ENCODE assay signal across 17 mouse cellular contexts in the genomic region with DNA sequence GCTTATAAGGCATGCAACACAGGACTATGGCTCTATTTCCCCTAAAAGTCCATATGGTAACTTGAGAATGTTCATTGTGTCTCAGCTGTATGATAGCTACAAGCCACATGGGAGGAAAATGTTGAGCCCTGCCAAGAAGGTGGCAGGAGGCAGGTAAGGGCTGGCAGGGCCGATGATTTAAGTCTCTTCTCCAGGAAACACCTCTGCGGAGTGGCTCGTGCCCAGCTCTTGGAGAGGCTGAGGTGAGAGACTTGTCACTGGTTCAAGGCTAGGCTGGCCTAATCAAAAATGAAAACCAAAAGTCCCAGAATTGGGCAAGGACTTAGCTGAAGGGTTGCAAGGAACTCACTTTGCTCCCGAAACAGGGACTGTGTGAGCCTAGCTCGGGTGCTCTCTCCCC. TPM values are rescaled to one million over a fixed set of nuclear protein-coding genes. Genes with fewer than 3 reads are reported as not detected.
DNase-seq lines count a peak whose midpoint lies in the region; ATAC-seq lines count a peak whose summit lies in the region.
"Had no signal": no experiment of that assay in that cellular context is flagged by ENCODE, and none has a peak within 500 bp of the region (broad histone marks: within the 10 kb centered on the region; RNA-seq: fewer than 3 reads in every experiment).

A gene (plus strand): TSS at position 301 of the 400 bp plus-strand sequence.

- peak within 1 kb of the TSS; percentile 87; the same call in 1 of the 2 replicates for H3K4me2 ChIP-seq in forebrain, embryonic 15.5 days (replicated peaks)
- peak within 1 kb of the TSS; percentile 71 for H3K4me2 ChIP-seq in hindbrain, embryonic 16.5 days (ENCODE audit: low read length)
- peak within 1 kb of the TSS; percentile 79 for H3K4me2 ChIP-seq in midbrain, embryonic 16.5 days (ENCODE audit: low read length)

- WGBS in forebrain, embryonic 15.5 days = 87% methylated on average over 5 of the region's 5 CpGs
- WGBS in hindbrain, embryonic 16.5 days = 89% methylated on average over 5 of the region's 5 CpGs
- 90% methylated on average over 5 of the region's 5 CpGs for WGBS in midbrain, embryonic 16.5 days

- peak; percentile 4 for DNase-seq in adrenal gland, postnatal 14 days
- no peak for DNase-seq in adrenal gland, adult (ENCODE audit: inconsistent age in 2 of 2, low spot score in 1 of 2)
- no peak for DNase-seq in frontal cortex, postnatal 36 days (ENCODE audit: low spot score in 2 of 2)
- no peak for DNase-seq in ovary, postnatal 14 days (ENCODE audit: low spot score)
- DNase-seq in frontal cortex, postnatal 14 days (ENCODE audit: low spot score in 2 of 2) = no peak
- DNase-seq: cerebellum, postnatal 10 days; embryo, embryonic 11 days; gastrocnemius, postnatal 14 days; heart, postnatal 14 days had no signal

- H3K27ac ChIP-seq in forebrain, embryonic 15.5 days (replicated peaks) = no peak within 1 kb of the TSS
- no peak within 1 kb of the TSS for H3K27ac ChIP-seq in hindbrain, embryonic 16.5 days (ENCODE audit: low read depth, low read length)
- no peak within 1 kb of the TSS for H3K27ac ChIP-seq in midbrain, embryonic 16.5 days (ENCODE audit: low read length)
- H3K27ac ChIP-seq: liver, embryonic 14.5 days had no signal

- ATAC-seq in forebrain, embryonic 15.5 days (replicated peaks) = no peak
- ATAC-seq in hindbrain, embryonic 16.5 days = no peak
- ATAC-seq in midbrain, embryonic 16.5 days = no peak
- ATAC-seq: intestine, embryonic 16.5 days; lung, postnatal 0 days had no signal

- no peaks in the 10 kb centered on the region for H3K9me3 ChIP-seq in forebrain, embryonic 15.5 days
- H3K9me3 ChIP-seq in hindbrain, embryonic 16.5 days (ENCODE audit: control insufficient read depth, low read length) = no peaks in the 10 kb centered on the region
- H3K9me3 ChIP-seq in midbrain, embryonic 16.5 days (replicated peaks; ENCODE audit: control insufficient read depth, low read length, poor library complexity, severe bottlenecking) = no peaks in the 10 kb centered on the region
- H3K9me3 ChIP-seq: heart, embryonic 10.5 days had no signal

- H3K9ac ChIP-seq in forebrain, embryonic 15.5 days (replicated peaks) = no peak within 1 kb of the TSS
- no peak within 1 kb of the TSS for H3K9ac ChIP-seq in hindbrain, embryonic 16.5 days (ENCODE audit: low read depth, low read length)
- no peak within 1 kb of the TSS for H3K9ac ChIP-seq in midbrain, embryonic 16.5 days (ENCODE audit: low read depth, low read length)
- H3K9ac ChIP-seq: liver, embryonic 14.5 days had no signal

- H3K4me1 ChIP-seq in forebrain, embryonic 15.5 days = peaks cover 18% of the 10 kb centered on the region
- peaks cover 2% of the 10 kb centered on the region; the same call in 1 of the 2 replicates for H3K4me1 ChIP-seq in hindbrain, embryonic 16.5 days (ENCODE audit: control insufficient read depth, insufficient read depth, low read depth, low read length)
- H3K4me1 ChIP-seq in midbrain, embryonic 16.5 days (ENCODE audit: control insufficient read depth, insufficient read depth, low read length) = peaks cover 4% of the 10 kb centered on the region; the same call in 1 of the 2 replicates

- H3K36me3 ChIP-seq in forebrain, embryonic 15.5 days = peaks cover 2% of the 10 kb centered on the region
- no peaks in the 10 kb centered on the region for H3K36me3 ChIP-seq in hindbrain, embryonic 16.5 days (ENCODE audit: control insufficient read depth, insufficient read depth, low read length)
- H3K36me3 ChIP-seq in midbrain, embryonic 16.5 days (ENCODE audit: control insufficient read depth, insufficient read depth, low read length) = peaks cover 4% of the 10 kb centered on the region; the same call in 1 of the 2 replicates

- no peaks in the 10 kb centered on the region for H3K27me3 ChIP-seq in forebrain, embryonic 15.5 days
- H3K27me3 ChIP-seq in hindbrain, embryonic 16.5 days (replicated peaks; ENCODE audit: control insufficient read depth, insufficient read depth, low read length) = no peaks in the 10 kb centered on the region
- no peaks in the 10 kb centered on the region for H3K27me3 ChIP-seq in midbrain, embryonic 16.5 days (ENCODE audit: control insufficient read depth, insufficient read depth, low read depth, low read length)

- H3K4me3 ChIP-seq in forebrain, embryonic 15.5 days = 0 out of 2 replicates have a peak within 1 kb of the TSS, but pooled peaks have one; percentile 90
- H3K4me3 ChIP-seq in hindbrain, embryonic 16.5 days (ENCODE audit: low read length) = no peak within 1 kb of the TSS
- H3K4me3 ChIP-seq in midbrain, embryonic 16.5 days (ENCODE audit: low read depth, low read length) = no peak within 1 kb of the TSS

RNA-seq across cellular contexts. Expression of the gene that starts here (rescaled TPM):
- 0.41 TPM in 1 of 2 replicates, not detected in the other for total RNA-seq in adrenal gland, postnatal 14 days (2021)
- polyA plus RNA-seq in forebrain, embryonic 15.5 days (2015; fragmentation: Nextera tagmentation; extraction: Ambion mirVana) = 0.87 and 1.7 TPM in 2 replicates
- polyA plus RNA-seq in hindbrain, embryonic 16.5 days (2015; fragmentation: Nextera tagmentation; extraction: Ambion mirVana) = 0.91 and 0.94 TPM in 2 replicates
- polyA plus RNA-seq in midbrain, embryonic 16.5 days (2015; fragmentation: Nextera tagmentation; extraction: Ambion mirVana) = 0.58 and 1.4 TPM in 2 replicates
- total RNA-seq: gastrocnemius, postnatal 14 days; heart, postnatal 14 days; monocyte, adult 5-6 weeks had no signal
- polyA plus RNA-seq: liver, embryonic 14.5 days had no signal

Comparison
In these comparisons a context has a peak if more than half of its experiments do, and no peak if none do; other contexts are left out.
1. Peak in DNase-seq in adrenal gland, postnatal 14 days; RNA of the gene not detected or under 1 TPM.